Mouse (Mus musculus) bone marrow, adult 2 months (tissue): Measurements from ENCODE around the gene 3110082I17Rik.

ENCODE experiments used
- CTCF ChIP-seq: fragments of 200-500 bp; IDR thresholded peaks from 2 replicates; pipeline ENCODE4 v1.5.1; 2011; ENCODE audit warnings: low read length, control low read depth; ENCODE audit not compliant: control insufficient read depth, insufficient read depth
- POLR2A ChIP-seq: fragments of 200-500 bp; IDR thresholded peaks from 2 replicates; pipeline ENCODE4 v1.6.1; 2011; ENCODE audit warnings: low read depth, mild to moderate bottlenecking, control low read depth, low read length, borderline replicate concordance; ENCODE audit not compliant: control insufficient read depth

DNA sequence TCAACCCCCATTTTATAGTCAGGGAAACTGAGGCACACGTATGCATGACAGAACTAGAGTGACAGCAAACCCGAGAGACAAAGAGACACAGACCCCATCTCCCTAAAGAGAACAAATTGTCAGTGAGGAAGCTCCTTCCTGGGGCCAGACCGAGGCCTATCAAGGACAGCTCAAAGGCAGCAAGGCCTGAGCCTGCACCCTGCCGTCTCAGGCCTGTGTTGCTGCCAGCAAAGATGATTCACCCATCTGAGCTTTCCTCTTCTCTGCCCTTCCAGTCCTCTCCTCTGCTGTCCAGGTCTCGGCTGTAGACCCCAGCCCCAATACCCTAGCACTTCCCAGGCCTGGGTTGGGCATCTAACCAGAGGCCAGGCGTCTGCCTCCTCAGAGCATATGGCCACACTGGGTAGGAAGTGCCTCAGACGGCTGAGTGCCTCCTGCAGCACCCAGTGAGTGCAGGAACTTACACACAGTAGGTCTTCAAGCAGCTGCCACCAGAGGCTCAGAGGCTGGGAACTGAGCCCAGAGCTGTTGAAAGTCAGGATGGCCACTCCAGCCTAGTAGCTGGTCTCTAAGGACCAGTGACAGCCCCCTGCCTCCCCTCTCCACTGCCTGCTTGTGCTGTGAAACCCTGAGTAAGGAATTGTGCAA is 133.2 kb downstream of the 3110082I17Rik start:
- TF ChIP-seq POLR2A (no peak), CTCF (no peak)
